Mouse (Mus musculus): ENCODE measurements around the gene Mrap. TPM values are rescaled to one million over a fixed set of nuclear protein-coding genes. Genes with fewer than 3 reads are reported as not detected.

Mrap gene
- total and polyA plus RNA-seq, 3 experiments, result 0.33 TPM; not detected in 2

- DNase-seq (ENCODE audit: low spot score) (no peak), ATAC-seq (ENCODE audit: extremely low read depth, insufficient number of reproducible peaks, low FRiP score, poor library complexity, severe bottlenecking) (peak; percentile 63)
- peaks cover 4% of the 10 kb centered on the region for H3K4me1 ChIP-seq (ENCODE audit: insufficient read depth, low read depth, low read length)
- H3K27me3 ChIP-seq (ENCODE audit: insufficient read depth, low read length), result no peaks in the 10 kb centered on the region
- H3K36me3 ChIP-seq (replicated peaks), result peaks cover 98% of the 10 kb centered on the region
- TF ChIP-seq GATA1 (IDR thresholded peaks at IDR 0.05; ENCODE audit: borderline replicate concordance, low read length) (no peak), GATA2 (IDR thresholded peaks at IDR 0.05; ENCODE audit: borderline replicate concordance, low read depth, low read length) (no peak), TAL1 (conservative IDR thresholded peaks at IDR 0.05; ENCODE audit: low read depth, low read length) (no peak), CTCF (IDR thresholded peaks at IDR 0.05; ENCODE audit: low read depth, low read length) (no peak), POLR2AphosphoS5 (IDR thresholded peaks at IDR 0.05; ENCODE audit: insufficient replicate concordance, low read depth, low read length) (no peak)
- no peaks in the 10 kb centered on the region for H3K9me3 ChIP-seq (replicated peaks)
- no peak overlapping the region for H3K4me3 ChIP-seq (ENCODE audit: low read depth, low read length)
Measured at GRCm38 (mm10) chr16:90794708-90795107, 56.7 kb downstream of the Mrap start.

GRCm38 (mm10) chr16:90798446-90798845 lies 60.4 kb downstream of the Mrap start:
- Histone ChIP-seq H3K36me3 (replicated peaks) (peaks cover 95% of the 10 kb centered on the region), H3K27me3 (ENCODE audit: insufficient read depth, low read length) (no peaks in the 10 kb centered on the region), H3K4me3 (ENCODE audit: low read depth, low read length) (no peak overlapping the region), H3K9me3 (replicated peaks) (no peaks in the 10 kb centered on the region), H3K4me1 (ENCODE audit: insufficient read depth, low read depth, low read length) (peaks cover 4% of the 10 kb centered on the region)
- ATAC-seq (ENCODE audit: extremely low read depth, insufficient number of reproducible peaks, low FRiP score, poor library complexity, severe bottlenecking), result no peak
- DNase-seq (ENCODE audit: low spot score), result no peak
- TF ChIP-seq CTCF (IDR thresholded peaks at IDR 0.05; ENCODE audit: low read depth, low read length), result no peak

GRCm38 (mm10) chr16:90798848-90799247 lies 60.8 kb downstream of the Mrap start:
- DNase-seq (ENCODE audit: low spot score) (no peak), ATAC-seq (ENCODE audit: extremely low read depth, insufficient number of reproducible peaks, low FRiP score, poor library complexity, severe bottlenecking) (no peak)

More at GRCm38 (mm10) chr16:90798848-90799247, 60.8 kb downstream of the Mrap start:
- Histone ChIP-seq H3K27me3 (ENCODE audit: insufficient read depth, low read length) (no peaks in the 10 kb centered on the region), H3K4me3 (ENCODE audit: low read depth, low read length) (no peak overlapping the region), H3K4me1 (ENCODE audit: insufficient read depth, low read depth, low read length) (peaks cover 4% of the 10 kb centered on the region), H3K36me3 (replicated peaks) (peaks cover 95% of the 10 kb centered on the region), H3K9me3 (replicated peaks) (no peaks in the 10 kb centered on the region)
- TF ChIP-seq POLR2AphosphoS5 (IDR thresholded peaks at IDR 0.05; ENCODE audit: insufficient replicate concordance, low read depth, low read length) (no peak), GATA1 (IDR thresholded peaks at IDR 0.05; ENCODE audit: borderline replicate concordance, low read length) (no peak), CTCF (IDR thresholded peaks at IDR 0.05; ENCODE audit: low read depth, low read length) (no peak), GATA2 (IDR thresholded peaks at IDR 0.05; ENCODE audit: borderline replicate concordance, low read depth, low read length) (no peak), TAL1 (conservative IDR thresholded peaks at IDR 0.05; ENCODE audit: low read depth, low read length) (no peak)

Other genes starting within 250 kb of the Mrap start
- 114 and 117 TPM in 2 replicates for gene Mis18a, start 10.8 kb upstream of the Mrap start, total RNA-seq (2014; fragmentation: Nextera tagmentation)
- 61.8 and 65.6 TPM in 2 replicates for gene Mis18a, start 10.8 kb upstream of the Mrap start, total RNA-seq (2017)
- gene Mis18a, start 10.8 kb upstream of the Mrap start, polyA plus RNA-seq (2012), result 26.3 and 32.2 TPM in 2 replicates
- 20.8 and 24.2 TPM in 2 replicates for gene Urb1, start 72.2 kb downstream of the Mrap start, total RNA-seq (2014; fragmentation: Nextera tagmentation)
- 10.8 and 10.9 TPM in 2 replicates for gene Urb1, start 72.2 kb downstream of the Mrap start, total RNA-seq (2017)
- gene Urb1, start 72.2 kb downstream of the Mrap start, polyA plus RNA-seq (2012), result 8.6 and 9.8 TPM in 2 replicates
- gene Eva1c, start 88.5 kb downstream of the Mrap start, total RNA-seq (2014; fragmentation: Nextera tagmentation), result not detected in 2 replicates
- 0.16 and 0.35 TPM in 2 replicates for gene Eva1c, start 88.5 kb downstream of the Mrap start, total RNA-seq (2017)
- gene Eva1c, start 88.5 kb downstream of the Mrap start, polyA plus RNA-seq (2012), result not detected in 2 replicates
- gene Cfap298, start 196.9 kb downstream of the Mrap start, total RNA-seq (2014; fragmentation: Nextera tagmentation), result 28.7 and 44.8 TPM in 2 replicates
- gene Cfap298, start 196.9 kb downstream of the Mrap start, total RNA-seq (2017), result 56.7 and 73.4 TPM in 2 replicates
- 70.5 and 72.5 TPM in 2 replicates for gene Cfap298, start 196.9 kb downstream of the Mrap start, polyA plus RNA-seq (2012)